Mouse (Mus musculus) olfactory bulb, adult 2 months (tissue): ENCODE measurements at regions not wholly inside any gene's neighbourhood (a gene's known extent, or its start where the extent isn't known, plus 50 kb on each side); places are given as distances from the start of the nearest gene placed in this dataset.
"Not testable (repeated sequence)": the region's sequence is repeated elsewhere in the genome, so short reads cannot be mapped to it uniquely, and the experiment has no call there.

Experiments
- CTCF ChIP-seq: fragments of 200-500 bp; IDR thresholded peaks from 2 replicates; pipeline ENCODE4 v1.5.1; 2012; ENCODE audit warnings: low read depth, mild to moderate bottlenecking, low read length, moderate library complexity; ENCODE audit not compliant: insufficient read depth
- POLR2A ChIP-seq: fragments of 200-500 bp; IDR thresholded peaks from 2 replicates; pipeline ENCODE4 v1.6.1; 2012; ENCODE audit warnings: mild to moderate bottlenecking, low read depth, low read length, moderate library complexity; ENCODE audit not compliant: insufficient read depth

DNA sequence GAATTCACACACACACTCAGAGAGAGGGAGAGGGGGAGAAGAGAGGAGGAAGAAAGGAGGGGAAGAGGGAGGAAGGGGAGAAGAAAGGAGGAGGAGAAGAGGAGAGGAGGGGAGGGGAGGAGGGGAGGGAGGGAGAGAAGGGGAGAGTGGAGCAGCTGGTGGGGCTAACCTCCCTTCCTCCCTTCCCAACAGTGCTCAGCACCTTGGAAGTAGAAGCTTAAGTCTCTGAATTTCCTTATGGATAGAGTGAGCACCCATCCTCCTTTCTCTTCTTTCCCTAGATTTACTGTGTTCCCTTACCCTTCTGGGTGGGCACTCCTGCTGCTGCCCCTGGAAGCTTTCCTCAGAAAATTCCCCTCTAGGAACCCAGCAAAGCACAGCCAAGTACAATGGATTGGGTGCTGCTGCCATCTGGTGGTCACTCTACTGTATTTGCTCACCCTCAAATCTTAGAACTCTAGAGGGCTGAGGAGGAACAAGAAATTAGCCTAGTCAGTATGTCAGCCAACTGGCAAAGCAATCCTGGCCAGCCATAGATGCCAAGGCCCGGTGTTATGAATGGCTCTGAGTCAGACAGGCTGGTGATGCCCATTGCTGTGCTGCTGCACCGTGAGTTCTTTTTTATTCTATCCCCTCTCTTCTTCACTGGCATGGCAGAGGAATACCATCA, 119.9 kb downstream of the Zxdb start:
- not testable (repeated sequence) for TF ChIP-seq CTCF, POLR2A
